ENCODE assay signal across 27 mouse cellular contexts in genomic region chr3:98733724-98734123, GRCm38 (mm10). TPM values are rescaled to one million over a fixed set of nuclear protein-coding genes. Genes with fewer than 3 reads are reported as not detected.
DNase-seq lines count a peak whose midpoint lies in the region; ATAC-seq and TF ChIP-seq lines count a peak whose summit lies in the region.
"Had no signal": no experiment of that assay in that cellular context is flagged by ENCODE, and none has a peak within 500 bp of the region (broad histone marks: within the 10 kb centered on the region; RNA-seq: fewer than 3 reads in every experiment).

No protein-coding gene starts in this region.

- no peaks in the 10 kb centered on the region for H3K4me1 ChIP-seq in intestine, postnatal 0 days (replicated peaks; ENCODE audit: control insufficient read depth, insufficient read depth, low read length)
- no peaks in the 10 kb centered on the region for H3K4me1 ChIP-seq in intestine, embryonic 15.5 days (replicated peaks)
- peaks cover 13% of the 10 kb centered on the region; the same call in 1 of the 2 replicates for H3K4me1 ChIP-seq in kidney, adult 2 months (ENCODE audit: control insufficient read depth, insufficient read depth, low read length)
- peaks cover 8% of the 10 kb centered on the region for H3K4me1 ChIP-seq in liver, adult 2 months (ENCODE audit: control insufficient read depth, insufficient read depth, low read length)

- H3K4me3 ChIP-seq in intestine, postnatal 0 days (ENCODE audit: low read depth, low read length) = no peak overlapping the region
- no peak overlapping the region for H3K4me3 ChIP-seq in intestine, embryonic 15.5 days (replicated peaks)
- H3K4me3 ChIP-seq in kidney, adult 2 months (ENCODE audit: insufficient read depth, low read depth, low read length) = no peak overlapping the region
- no peak overlapping the region for H3K4me3 ChIP-seq in liver, adult 2 months (ENCODE audit: insufficient read depth, low read depth, low read length)

- 64% methylated on average over 2 of the region's 2 CpGs for WGBS in intestine, postnatal 0 days
- WGBS in intestine, embryonic 15.5 days = 91% methylated on average over 2 of the region's 2 CpGs
- 57% methylated on average over 2 of the region's 2 CpGs for WGBS in kidney, adult 2 months
- 31% methylated on average over 2 of the region's 2 CpGs for WGBS in liver, adult 2 months

- no peak for TF ChIP-seq CTCF in intestine, postnatal 0 days (IDR thresholded peaks at IDR 0.05; ENCODE audit: low read depth)
- TF ChIP-seq CTCF in kidney, adult 2 months (conservative IDR thresholded peaks at IDR 0.05; ENCODE audit: insufficient read depth, insufficient read length, low read depth, low read length) = no peak
- no peak for TF ChIP-seq CTCF in liver, adult 2 months (IDR thresholded peaks at IDR 0.05; ENCODE audit: low read depth, low read length)

- peak overlapping the region; percentile 40 for H3K4me2 ChIP-seq in intestine, postnatal 0 days (replicated peaks; ENCODE audit: low read depth)
- no peak overlapping the region; the same call in 1 of the 2 replicates for H3K4me2 ChIP-seq in intestine, embryonic 15.5 days (replicated peaks)

- no peak overlapping the region for H3K9ac ChIP-seq in intestine, postnatal 0 days (ENCODE audit: low read depth, low read length)
- H3K9ac ChIP-seq in intestine, embryonic 15.5 days = no peak overlapping the region
- H3K9ac ChIP-seq in liver, adult 2 months (ENCODE audit: low read depth, low read length) = no peak overlapping the region

- H3K9me3 ChIP-seq in intestine, postnatal 0 days (ENCODE audit: control insufficient read depth) = no peaks in the 10 kb centered on the region
- H3K9me3 ChIP-seq in intestine, embryonic 15.5 days = no peaks in the 10 kb centered on the region

- H3K36me3 ChIP-seq in intestine, postnatal 0 days (ENCODE audit: control insufficient read depth, insufficient read depth) = no peaks in the 10 kb centered on the region
- no peaks in the 10 kb centered on the region for H3K36me3 ChIP-seq in intestine, embryonic 15.5 days
- H3K36me3 ChIP-seq in kidney, adult 2 months (ENCODE audit: control insufficient read depth, insufficient read depth, low read length) = no peaks in the 10 kb centered on the region
- peaks cover 5% of the 10 kb centered on the region; the same call in 1 of the 2 replicates for H3K36me3 ChIP-seq in liver, adult 2 months (ENCODE audit: control insufficient read depth, insufficient read depth, low read length)
- H3K36me3 ChIP-seq: G1E had no signal

- DNase-seq in kidney, adult 2 months = peak; percentile 63
- DNase-seq in kidney, postnatal 4 days = no peak
- peak; percentile 53 for DNase-seq in kidney, adult 9 months
- DNase-seq in kidney, adult 18-20 months = no peak
- DNase-seq in liver, adult 2 months (ENCODE audit: extremely low read depth, low read depth, low spot score) = peak; percentile 46
- DNase-seq in liver = no peak
- DNase-seq: adrenal gland, adult 2 months; adrenal gland, adult 8-10 months; adrenal gland, postnatal 10 days; adrenal gland, postnatal 14 days; adrenal gland, postnatal 25 days; adrenal gland, postnatal 36 days; B cell, adult 2 months; cerebellum, adult 11 months; cerebellum, adult 11-12 months had no signal

- TF ChIP-seq POLR2A in kidney, adult 2 months (IDR thresholded peaks at IDR 0.05; ENCODE audit: low read depth, low read length) = no peak
- no peak for TF ChIP-seq POLR2A in liver, adult 2 months (IDR thresholded peaks at IDR 0.05; ENCODE audit: extremely low read depth, insufficient read depth, low read length)

- no peak for ATAC-seq in intestine, postnatal 0 days
- ATAC-seq in intestine, embryonic 15.5 days = no peak
- ATAC-seq: activated CD4-positive, CD25-positive, alpha-beta regulatory T cell, adult 4 months; CD4-positive, CD25-positive, alpha-beta regulatory T cell, adult 4 months; Patski had no signal

- peaks cover 5% of the 10 kb centered on the region; the same call in 1 of the 2 replicates for H3K79me2 ChIP-seq in liver, adult 2 months (ENCODE audit: control insufficient read depth, insufficient read depth, low read length)

- H3K27ac ChIP-seq in intestine, postnatal 0 days (ENCODE audit: low read depth, low read length) = no peak overlapping the region
- no peak overlapping the region for H3K27ac ChIP-seq in intestine, embryonic 15.5 days
- 0 out of 2 replicates have a peak overlapping the region, but pooled peaks have one; percentile 30 for H3K27ac ChIP-seq in kidney, adult 2 months (ENCODE audit: insufficient read depth, low read depth, low read length)
- H3K27ac ChIP-seq in liver, adult 2 months (replicated peaks; ENCODE audit: insufficient read depth, low read depth, low read length) = no peak overlapping the region; the same call in 1 of the 2 replicates

- H3K27me3 ChIP-seq in intestine, postnatal 0 days (replicated peaks; ENCODE audit: control insufficient read depth, insufficient read depth, low read length) = no peaks in the 10 kb centered on the region
- H3K27me3 ChIP-seq in intestine, embryonic 15.5 days (replicated peaks) = no peaks in the 10 kb centered on the region
- no peaks in the 10 kb centered on the region for H3K27me3 ChIP-seq in kidney, adult 2 months (replicated peaks; ENCODE audit: control insufficient read depth, insufficient read depth, low read length)
- no peaks in the 10 kb centered on the region for H3K27me3 ChIP-seq in liver, adult 2 months (ENCODE audit: control insufficient read depth, insufficient read depth, low read length)
- H3K27me3 ChIP-seq: Patski had no signal

RNA-seq across cellular contexts. Expression of gene Hsd3b2, which starts 9.4 kb away (rescaled TPM):
- polyA plus RNA-seq in intestine, postnatal 0 days (2015; fragmentation: Nextera tagmentation; extraction: Ambion mirVana) = 1.4 and 1.5 TPM in 2 replicates
- 0.18 and 0.28 TPM in 2 replicates for polyA plus RNA-seq in intestine, embryonic 15.5 days (2015; fragmentation: Nextera tagmentation; extraction: Ambion mirVana)
- 48.8 and 50.3 TPM in 2 replicates for polyA plus RNA-seq in kidney, adult 2 months (2012; rRNA removed)
- 23.0 and 23.2 TPM in 2 replicates for total RNA-seq in liver, adult 2 months (2014; rRNA removed)
- 14.4 and 15.5 TPM in 2 replicates for polyA plus RNA-seq in liver, adult 2 months (2012; rRNA removed)
- total RNA-seq: adrenal gland, adult 18-20 months; CH12.LX; MEL had no signal
- polyA plus RNA-seq: activated CD4-positive, CD25-positive, alpha-beta regulatory T cell, adult 4 months; adrenal gland, adult 2 months; CD4-positive, CD25-positive, alpha-beta regulatory T cell, adult 4 months; G1E had no signal

RNA-seq across cellular contexts. Expression of gene Hsd3b3, which starts 29.2 kb away (rescaled TPM):
- 52.9 and 53.2 TPM in 2 replicates for polyA plus RNA-seq in intestine, postnatal 0 days (2015; fragmentation: Nextera tagmentation; extraction: Ambion mirVana)
- 10.5 and 12.7 TPM in 2 replicates for polyA plus RNA-seq in intestine, embryonic 15.5 days (2015; fragmentation: Nextera tagmentation; extraction: Ambion mirVana)
- polyA plus RNA-seq in kidney, adult 2 months (2012; rRNA removed) = 84.3 and 89.2 TPM in 2 replicates
- 263 and 290 TPM in 2 replicates for total RNA-seq in liver, adult 2 months (2014; rRNA removed)
- polyA plus RNA-seq in liver, adult 2 months (2012; rRNA removed) = 213 and 241 TPM in 2 replicates
- total RNA-seq: adrenal gland, adult 18-20 months; adrenal gland, adult 8-10 months; adrenal gland, postnatal 25 days; adrenal gland, postnatal 36 days; CH12.LX; ES-E14; MEL had no signal
- polyA plus RNA-seq: brain, embryonic 14.5 days; C2C12; G1E had no signal

Comparison
In these comparisons a context has a peak if more than half of its experiments do, and no peak if none do; other contexts are left out.
1. DNase-seq: peak in kidney, adult 2 months (single experiment), kidney, adult 9 months (single experiment) and liver, adult 2 months (single experiment); none in kidney, postnatal 4 days (0 of 2), kidney, adult 18-20 months (single experiment) and liver (single experiment).